8 mouse cellular contexts compared by ENCODE assay signal in genomic region chr10:70173314-70173713, GRCm38 (mm10). TPM values are rescaled to one million over a fixed set of nuclear protein-coding genes. Genes with fewer than 3 reads are reported as not detected.
DNase-seq lines count a peak whose midpoint lies in the region; TF ChIP-seq lines count a peak whose summit lies in the region.

No protein-coding gene starts in this region.

- H3K27me3 ChIP-seq in cerebellum, adult 2 months (ENCODE audit: control insufficient read depth, insufficient read depth, low read length): no peaks in the 10 kb centered on the region

- intact Hi-C loops in gastrocnemius, postnatal 14 days (cut with DNase I; ENCODE audit: low total_unique reads): loop anchor here (5.0 to 10.0 kb wide), 3 partner anchors 119 to 391 kb away; no protein-coding TSS in a partner anchor
- intact Hi-C loops in left cerebral cortex, postnatal 14 days (cut with DNase I): loop anchor here (2.0 kb wide), 1 partner anchor 123 kb away; no protein-coding TSS in a partner anchor

- TF ChIP-seq CTCF in cerebellum, adult 2 months (IDR thresholded peaks at IDR 0.05; ENCODE audit: borderline replicate concordance, insufficient read depth, low read depth, low read length): peak; percentile 84

- H3K27ac ChIP-seq in cerebellum, adult 2 months (ENCODE audit: insufficient read depth, low read length): no peak overlapping the region

- H3K4me3 ChIP-seq in cerebellum, adult 2 months (replicated peaks; ENCODE audit: insufficient read depth, low read depth, low read length): no peak overlapping the region

- DNase-seq in left cerebral cortex, adult 18-20 months (ENCODE audit: low spot score in 2 of 2): peak; percentile 49 to 72
- DNase-seq in left cerebral cortex, adult 8-10 months (ENCODE audit: low spot score in 2 of 2): no peak
- DNase-seq in Muller cell, postnatal 12 days (ENCODE audit: inconsistent ontology term): peak; percentile 44
- DNase-seq in cerebellum, adult 2 months: peak; percentile 57 to 74
- peak; percentile 73 for DNase-seq in gastrocnemius, postnatal 14 days
- DNase-seq in left cerebral cortex, postnatal 14 days (ENCODE audit: low spot score in 2 of 2): peak; percentile 52 to 68
- peak; percentile 69 for DNase-seq in mesoderm, embryonic 11.5 days (ENCODE audit: low read depth, low spot score)
- peak; percentile 82 for DNase-seq in thymus, postnatal 0 days (ENCODE audit: low spot score)

- TF ChIP-seq POLR2A in cerebellum, adult 2 months (IDR thresholded peaks at IDR 0.05; ENCODE audit: borderline replicate concordance, insufficient read depth, low read length): no peak

- WGBS in cerebellum, adult 2 months: 57% methylated on average over 3 of the region's 3 CpGs

- peaks cover 7% of the 10 kb centered on the region for H3K4me1 ChIP-seq in cerebellum, adult 2 months (ENCODE audit: control insufficient read depth, insufficient read depth, low read length)

RNA-seq across cellular contexts. Expression of gene Mrln, which starts 31.1 kb away (rescaled TPM):
- not detected for total RNA-seq in left cerebral cortex, adult 18-20 months (2021)
- not detected for total RNA-seq in left cerebral cortex, adult 8-10 months (2022)
- 13.1 and 16.3 TPM in 2 replicates for polyA plus RNA-seq in cerebellum, adult 2 months (2012; rRNA removed)
- 100 to 1,000 TPM in 1 of 2 experiments, 10 to 100 TPM in 1; 97.0 to 105 TPM for total RNA-seq in gastrocnemius, postnatal 14 days (2021)
- not detected for total RNA-seq in left cerebral cortex, postnatal 14 days (2021)
- 2.4 and 3.0 TPM in 2 replicates for polyA plus RNA-seq in thymus, postnatal 0 days (2015; fragmentation: Nextera tagmentation; extraction: Ambion mirVana)

Comparison
In these comparisons a context has a peak if more than half of its experiments do, and no peak if none do; other contexts are left out.
1. DNase-seq: peak in left cerebral cortex, adult 18-20 months (2 of 2), Muller cell, postnatal 12 days (single experiment), cerebellum, adult 2 months (2 of 2), gastrocnemius, postnatal 14 days (single experiment), left cerebral cortex, postnatal 14 days (2 of 2), mesoderm, embryonic 11.5 days (single experiment) and thymus, postnatal 0 days (single experiment); none in left cerebral cortex, adult 8-10 months (0 of 2).
2. RNA of gene Mrln, which starts 31.1 kb away (total RNA-seq): 97.0 to 105 TPM in gastrocnemius, postnatal 14 days; not detected in left cerebral cortex, postnatal 14 days, not detected in left cerebral cortex, adult 8-10 months and not detected in left cerebral cortex, adult 18-20 months; every median in the first group is over 10 times any median in the second.